Mouse (Mus musculus) left cerebral cortex, adult 8-10 months (tissue): ENCODE results near the gene Metrn. TPM values are rescaled to one million over a fixed set of nuclear protein-coding genes. Genes with fewer than 3 reads are reported as not detected.

Source experiments
- DNase-seq, 2 experiments: peaks; one replicate each; pipeline ENCODE4 v3.0.0; 2022; ENCODE audit warnings: low spot score in 2 of 2
- total RNA-seq, 4 experiments: library from RNA; stranded (reverse); gene quantifications; 2 replicates each; pipeline ENCODE4 v1.2.4; 2022

Gene Metrn
- total RNA-seq: 10 to 100 TPM; 83.0 to 89.4 (median 88.3) TPM

DNA sequence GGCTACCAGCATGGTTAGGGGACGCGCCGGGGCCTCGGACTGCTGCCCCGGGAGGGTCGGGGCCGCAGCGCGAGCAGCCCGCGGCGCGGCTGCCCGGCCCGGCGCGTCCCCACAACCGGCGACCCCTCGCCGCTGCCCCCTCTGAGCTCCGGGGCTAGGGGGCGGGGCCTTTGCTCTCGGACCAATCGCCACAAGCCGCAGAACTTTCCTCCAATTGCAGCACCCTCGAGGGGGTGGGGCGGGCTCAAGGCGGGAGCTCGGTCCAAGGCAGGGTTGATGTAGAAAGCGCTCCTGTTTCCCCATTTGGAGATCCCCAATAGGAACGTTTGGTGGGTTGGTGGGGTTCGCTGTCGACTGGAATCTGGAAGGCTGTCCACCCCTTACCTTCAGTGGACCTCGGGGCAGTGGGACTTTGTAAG lies at the start of gene Metrn:
TSS of gene Metrn (minus strand) at position 186 of the 419 bp plus-strand sequence.
- DNase-seq: peak in 1 of 2 experiments; percentile 68

DNA sequence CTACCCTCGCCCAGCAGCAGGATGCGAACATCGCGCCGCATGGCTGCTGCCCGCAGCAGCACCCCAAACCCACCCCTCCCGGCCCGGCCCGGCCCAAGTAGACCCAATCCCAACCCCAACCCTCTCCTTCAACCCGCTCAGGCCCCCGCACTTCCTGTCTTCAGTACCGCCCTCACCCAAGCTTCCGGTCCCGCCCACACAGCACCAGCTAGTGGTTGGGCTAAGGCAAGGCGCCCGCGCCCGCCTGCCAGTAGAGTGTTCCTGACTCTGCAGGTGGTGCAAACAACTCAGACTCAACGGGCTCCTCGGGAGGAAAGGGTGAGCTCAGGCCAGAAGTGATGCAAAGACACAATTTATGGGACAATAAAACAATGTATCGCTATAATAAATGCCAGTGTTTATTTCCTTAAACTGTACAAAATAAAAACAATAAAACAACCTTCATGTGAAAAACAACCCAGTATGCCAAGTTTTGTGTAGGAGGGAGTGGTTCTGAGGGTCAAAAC lies 47.5 kb upstream of the Metrn start, which contains the start of gene Rhot2:
TSS of gene Rhot2 (minus strand) at position 456 of the 506 bp plus-strand sequence.
- DNase-seq: peak; percentile 78 to 94

DNA sequence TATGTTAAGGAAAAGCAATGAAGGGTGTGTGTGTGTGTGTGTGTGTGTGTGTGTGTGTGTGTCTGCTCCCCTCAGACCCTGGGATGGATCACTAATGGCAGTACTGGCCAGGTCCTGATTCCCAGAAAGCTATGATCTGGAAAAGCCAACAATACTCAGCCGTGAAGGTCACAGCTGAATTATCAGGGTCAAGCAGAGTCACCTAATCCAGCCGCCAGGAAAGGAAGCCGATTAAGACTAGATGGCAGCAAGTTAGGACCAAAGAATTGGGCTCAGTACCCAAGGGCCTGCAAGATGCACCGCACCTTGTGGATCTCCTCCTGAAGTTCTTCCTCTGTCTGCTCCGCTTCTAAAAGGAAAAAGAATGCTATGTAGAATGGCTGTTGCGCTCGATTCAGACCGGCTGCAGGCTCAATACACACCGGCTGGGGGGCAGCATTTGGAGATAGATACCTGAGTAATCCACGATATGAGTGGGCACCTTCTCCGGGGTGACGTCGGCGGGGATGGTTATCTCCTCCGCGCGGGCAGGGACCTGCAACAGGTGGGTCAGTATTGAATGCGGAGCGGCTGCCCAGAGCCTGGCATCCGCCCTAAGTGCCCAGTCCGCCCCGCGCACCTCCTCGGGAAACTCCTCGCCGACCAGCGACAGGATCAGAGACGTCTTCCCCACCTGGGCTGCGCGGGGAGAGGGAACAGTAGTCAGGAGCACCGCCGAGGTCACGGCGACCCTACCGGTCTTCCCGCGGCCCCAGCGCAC lies 46.9 kb upstream of the Metrn start:
- peak in 1 of 2 experiments; percentile 27 for DNase-seq

DNA sequence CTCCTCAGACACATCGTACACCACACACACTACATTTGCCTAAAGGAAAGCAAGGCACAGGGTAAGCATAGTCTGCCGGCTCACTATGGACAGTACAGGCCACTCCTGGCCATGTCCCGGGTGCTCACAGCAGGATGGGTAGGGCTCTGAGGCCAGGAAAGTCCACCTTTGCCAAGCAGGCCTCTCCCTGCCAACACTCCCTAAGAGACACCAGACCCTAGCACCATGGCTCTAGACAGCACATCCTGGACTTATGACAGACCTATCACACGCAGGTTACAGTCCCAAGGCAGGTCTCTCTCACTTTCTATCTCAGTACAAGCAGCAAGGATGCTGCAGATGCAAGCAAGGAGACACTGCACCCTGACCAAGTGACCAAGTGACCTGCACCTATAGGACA lies 46.2 kb upstream of the Metrn start:
- DNase-seq: no peak

DNA sequence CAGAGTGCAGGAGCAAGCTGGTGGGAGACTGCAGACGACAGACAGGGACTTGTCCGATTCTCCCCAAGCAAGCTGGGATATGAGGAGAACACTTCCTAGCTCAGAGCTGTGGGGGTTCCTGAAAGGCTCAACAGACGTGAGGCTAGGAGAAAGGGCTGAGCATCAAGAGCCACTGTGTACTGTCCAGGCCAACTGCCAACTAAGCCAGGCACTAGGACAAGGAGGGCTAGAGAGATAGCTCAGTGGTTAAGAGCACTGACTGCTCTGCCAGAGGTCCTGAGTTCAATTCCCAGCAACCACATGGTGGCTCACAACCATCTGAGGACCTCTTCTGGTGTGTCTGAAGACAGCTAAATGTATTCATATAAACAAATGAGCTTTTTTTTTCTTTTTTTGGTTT lies 45.6 kb upstream of the Metrn start:
- DNase-seq: no peak

DNA sequence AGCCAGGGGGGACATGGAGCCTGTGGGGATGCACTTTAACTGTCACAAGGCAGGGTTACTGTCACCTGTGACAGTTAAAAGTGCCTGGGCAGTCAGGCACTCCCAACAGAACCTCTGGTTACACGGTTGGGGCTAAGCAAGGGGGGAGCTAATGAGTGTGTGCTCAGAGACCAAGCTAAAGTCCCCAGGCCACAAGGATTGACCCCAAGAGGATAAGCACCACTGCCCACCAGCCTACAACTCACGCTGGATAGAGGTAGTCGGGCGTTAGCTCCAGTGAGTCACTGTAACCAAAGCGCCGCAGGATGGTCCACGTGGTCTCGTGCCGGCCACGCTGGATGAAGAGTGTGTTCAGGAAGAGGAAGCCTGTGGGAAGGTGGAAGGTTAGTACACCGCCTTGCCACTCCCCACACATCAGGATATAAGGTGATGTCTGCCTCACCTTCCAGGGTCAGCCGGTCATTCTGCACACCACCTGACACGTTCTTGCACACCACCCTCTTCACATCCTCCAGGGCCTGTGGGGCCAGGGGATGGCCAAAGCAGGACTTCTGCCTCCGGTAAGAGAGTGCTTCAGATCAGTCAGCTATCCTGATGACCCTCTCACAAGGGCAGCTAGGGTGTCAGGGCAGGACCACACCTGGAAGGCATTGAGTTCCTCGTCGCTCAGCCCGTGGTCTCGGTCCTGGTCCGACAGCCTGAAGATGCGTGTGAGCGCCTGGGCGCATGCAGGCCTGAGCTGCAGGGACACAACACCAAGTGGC lies 44.4 kb upstream of the Metrn start, which contains the start of gene Gm20683:
TSS of gene Gm20683 (minus strand) at position 647 of the 764 bp plus-strand sequence.
- no peak for DNase-seq

DNA sequence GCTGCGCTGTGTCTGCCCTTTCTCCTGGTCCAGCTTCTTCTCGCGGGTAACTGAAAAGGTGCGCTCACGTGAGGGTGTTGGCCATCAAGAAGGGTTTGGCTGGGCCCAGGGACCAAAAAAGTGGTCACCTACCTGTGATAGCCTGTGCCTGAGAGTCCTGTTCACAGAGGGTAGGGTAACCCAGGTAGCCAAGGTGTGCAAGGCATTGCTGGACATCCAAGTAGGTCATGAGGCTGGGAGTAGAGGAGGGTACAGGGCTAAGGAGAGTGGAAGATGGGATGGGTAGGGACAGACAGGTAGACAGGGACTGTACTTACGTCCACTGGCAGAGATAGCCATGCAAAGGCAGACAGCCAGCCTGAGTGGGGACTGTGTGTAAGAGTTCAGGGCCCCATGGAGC lies 43.6 kb upstream of the Metrn start:
- DNase-seq: no peak

DNA sequence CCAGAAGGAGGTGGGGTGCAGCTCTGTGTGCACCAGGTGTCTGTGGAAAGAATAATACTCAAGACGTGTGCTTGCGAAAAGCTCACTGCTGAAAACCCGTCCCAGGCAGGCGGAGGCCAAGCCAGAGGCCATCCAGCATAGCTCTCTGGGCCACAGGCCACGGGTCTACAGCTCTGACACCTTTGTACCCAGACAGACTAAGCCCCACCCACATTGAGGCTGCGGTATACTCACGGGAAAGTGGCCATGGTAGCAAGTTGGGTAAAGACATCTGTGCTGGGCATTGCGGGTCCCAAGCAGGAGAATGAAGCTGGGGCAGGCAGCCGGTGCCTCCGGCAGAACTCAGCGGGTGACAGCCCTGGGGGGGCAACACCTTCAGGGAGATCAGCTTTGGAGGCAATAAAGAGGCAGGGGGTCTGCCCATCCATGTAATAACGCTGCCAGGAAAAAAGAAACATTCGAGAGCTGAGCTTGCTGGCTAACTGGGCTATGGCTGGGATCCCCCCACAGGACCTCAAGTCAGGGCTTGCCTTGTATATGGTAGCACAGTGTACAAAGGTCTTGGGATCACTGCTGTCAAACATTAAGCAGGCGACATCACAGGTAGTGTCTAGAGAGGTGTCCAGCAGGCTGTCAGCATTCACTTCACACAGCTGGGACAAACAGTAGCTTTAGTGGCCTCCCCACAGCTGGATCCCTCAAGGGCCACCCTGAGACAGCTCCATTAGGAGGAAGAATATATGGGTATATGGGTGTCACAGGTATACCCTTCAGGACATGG lies 42.7 kb upstream of the Metrn start:
- no peak for DNase-seq

DNA sequence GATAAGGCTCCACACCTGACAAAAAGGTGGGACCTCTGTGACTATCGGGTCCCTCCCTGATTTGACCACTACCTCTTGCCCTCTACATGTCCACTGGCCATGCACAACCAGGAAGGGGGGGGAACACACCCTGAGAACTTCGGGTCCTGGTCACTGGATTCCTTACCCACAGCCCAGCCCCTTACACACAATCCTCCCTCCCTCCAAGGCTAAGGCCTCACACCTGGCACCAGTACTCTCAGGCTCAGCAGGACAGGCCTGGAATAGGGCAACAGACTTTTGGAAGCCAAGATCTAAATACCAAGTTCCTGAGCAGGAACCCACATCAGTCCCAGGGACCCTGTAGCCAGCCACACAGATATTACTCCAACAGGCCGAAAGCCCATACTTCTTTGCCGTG lies 42.0 kb upstream of the Metrn start:
- DNase-seq: no peak

DNA sequence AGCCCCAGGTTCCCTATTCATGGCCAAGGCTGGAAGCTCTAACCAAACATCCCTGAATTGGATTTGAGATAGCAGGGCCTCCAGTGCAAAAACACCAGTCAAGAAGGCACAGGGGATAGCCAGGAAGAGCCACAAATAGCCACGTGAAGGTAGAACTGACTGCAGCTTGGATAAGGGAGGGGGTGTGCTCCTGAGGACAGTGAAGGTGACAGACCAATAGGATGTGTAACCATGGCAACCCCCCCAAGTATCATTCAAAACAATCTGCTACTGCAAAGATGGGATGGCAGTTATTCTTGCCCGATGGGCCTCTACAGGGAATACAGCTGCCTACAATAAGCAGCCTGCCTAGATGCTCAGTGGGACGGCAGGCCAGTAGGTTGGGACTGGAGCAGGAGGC lies 40.6 kb upstream of the Metrn start:
- DNase-seq: no peak

DNA sequence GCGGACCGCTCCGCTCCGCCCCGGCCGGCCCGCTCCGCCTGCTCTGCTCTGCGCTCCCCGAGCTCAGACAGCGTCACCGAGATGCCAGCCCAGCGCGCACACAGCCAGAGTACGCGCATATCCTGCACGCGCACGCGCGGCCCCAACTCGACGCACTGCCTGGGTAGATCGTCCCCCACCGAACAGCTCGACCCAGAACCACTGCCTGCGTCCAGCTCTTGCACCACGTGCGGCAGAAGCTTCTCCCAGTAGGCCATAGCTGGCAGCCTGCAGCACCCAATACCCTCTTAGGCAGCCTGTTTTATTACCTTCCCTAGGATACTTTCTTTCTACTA lies 40.1 kb upstream of the Metrn start, which contains the start of gene Rhbdl1:
TSS of gene Rhbdl1 (minus strand) at position 220 of the 335 bp plus-strand sequence.
- peak in 1 of 2 experiments; percentile 84 for DNase-seq

DNA sequence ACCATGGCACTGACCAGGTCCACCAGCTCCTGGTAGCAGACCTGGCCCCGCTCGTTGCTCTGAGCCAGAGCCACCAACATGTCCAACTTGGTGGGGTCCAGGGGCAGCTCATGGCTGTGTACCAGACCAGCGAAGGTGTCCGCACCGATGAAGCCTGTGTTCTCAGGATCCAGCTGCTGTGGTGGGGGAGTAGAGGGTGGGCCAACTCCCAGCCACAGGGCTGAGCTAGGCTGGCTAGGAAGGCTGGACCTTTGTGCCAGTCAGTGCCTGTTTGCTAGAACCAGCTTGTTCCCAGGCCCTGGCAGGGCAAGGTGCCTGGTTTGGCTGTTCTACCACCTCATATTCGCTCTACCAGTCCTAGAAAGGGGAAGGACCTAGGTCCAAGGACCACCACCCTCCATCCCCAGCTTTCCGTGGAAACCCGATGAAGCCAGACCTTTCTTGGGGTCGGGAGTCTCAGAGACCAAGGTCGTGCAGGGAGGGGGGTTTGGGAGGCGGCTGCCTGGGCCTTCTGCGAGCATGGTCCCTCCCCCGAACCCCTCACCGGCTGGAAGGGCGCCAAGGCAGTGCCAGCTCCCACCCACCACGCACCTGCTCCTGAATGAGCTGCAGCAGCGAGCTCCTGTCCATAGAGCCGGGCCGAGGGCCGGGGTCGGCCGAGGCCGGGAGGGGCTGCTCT lies 39.6 kb upstream of the Metrn start:
- DNase-seq: peak in 1 of 2 experiments; percentile 42

DNA sequence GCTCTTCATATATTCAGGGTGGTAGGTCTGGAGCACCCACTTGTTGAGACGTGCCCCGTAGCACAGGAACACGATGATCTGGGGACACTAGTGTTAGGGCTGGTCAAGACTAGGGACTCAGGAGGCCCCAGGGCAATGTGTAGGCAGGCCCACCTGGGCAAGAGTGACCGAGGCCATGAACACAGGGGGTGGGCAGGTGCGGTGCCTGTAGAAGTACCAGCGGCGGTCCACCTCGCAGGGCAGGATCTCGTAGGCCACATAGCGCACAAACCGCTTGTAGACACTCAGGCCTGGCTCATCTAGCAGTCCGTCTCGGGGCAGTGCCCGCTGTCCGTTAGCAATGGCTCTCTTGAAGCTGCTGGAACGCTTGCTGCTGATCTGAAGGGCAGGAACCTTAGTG lies 38.9 kb upstream of the Metrn start:
- DNase-seq: no peak

DNA sequence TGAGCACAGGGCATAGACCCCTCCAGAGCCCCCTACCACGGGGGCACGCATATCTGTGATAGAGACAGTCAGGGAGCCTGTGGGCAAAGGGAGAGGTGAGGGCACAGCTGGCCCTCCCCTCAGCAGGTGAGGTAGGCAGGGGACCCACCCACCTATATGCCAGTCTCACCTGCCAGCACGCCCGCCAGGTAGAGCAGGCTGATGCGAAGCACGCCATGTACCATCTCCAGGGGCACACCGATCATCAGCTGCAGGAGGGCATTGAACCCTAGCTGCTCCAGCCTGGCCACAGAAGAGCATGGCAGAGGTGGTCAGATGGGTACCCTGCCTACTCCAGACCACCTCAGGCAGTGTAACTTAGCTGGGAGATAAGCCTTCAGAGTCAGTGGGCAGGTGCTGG lies 38.4 kb upstream of the Metrn start:
- DNase-seq: no peak

DNA sequence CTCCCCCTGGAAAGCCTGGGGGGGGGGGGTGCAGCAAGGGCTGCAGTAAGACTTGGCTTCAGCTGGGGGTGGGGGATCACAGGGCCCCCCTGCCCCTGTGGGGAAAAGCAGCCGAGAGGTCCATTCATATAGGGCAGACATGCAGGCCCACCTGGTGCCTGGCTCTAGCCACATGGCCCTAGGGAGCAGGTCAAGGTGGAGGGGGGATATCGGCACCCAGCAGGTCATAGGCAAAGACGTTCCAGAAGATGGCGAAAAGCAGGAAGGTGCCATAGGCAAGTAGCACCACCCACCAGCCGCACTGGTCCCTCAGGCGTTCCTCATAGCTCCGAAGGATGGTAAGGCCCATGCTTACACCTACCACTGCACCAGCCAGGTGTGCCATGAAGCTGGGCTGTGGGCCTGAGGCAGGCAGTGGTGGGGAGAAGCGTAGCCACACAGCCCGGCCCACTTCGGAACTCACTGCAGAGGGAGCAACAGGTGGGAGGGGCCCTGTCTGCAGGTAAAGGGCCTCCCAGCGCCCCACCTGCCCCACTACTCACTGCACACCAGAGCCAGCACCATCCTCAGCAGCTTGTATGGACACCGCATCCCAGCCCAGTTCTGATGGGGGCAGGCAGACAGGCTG lies 37.8 kb upstream of the Metrn start:
- no peak for DNase-seq

DNA sequence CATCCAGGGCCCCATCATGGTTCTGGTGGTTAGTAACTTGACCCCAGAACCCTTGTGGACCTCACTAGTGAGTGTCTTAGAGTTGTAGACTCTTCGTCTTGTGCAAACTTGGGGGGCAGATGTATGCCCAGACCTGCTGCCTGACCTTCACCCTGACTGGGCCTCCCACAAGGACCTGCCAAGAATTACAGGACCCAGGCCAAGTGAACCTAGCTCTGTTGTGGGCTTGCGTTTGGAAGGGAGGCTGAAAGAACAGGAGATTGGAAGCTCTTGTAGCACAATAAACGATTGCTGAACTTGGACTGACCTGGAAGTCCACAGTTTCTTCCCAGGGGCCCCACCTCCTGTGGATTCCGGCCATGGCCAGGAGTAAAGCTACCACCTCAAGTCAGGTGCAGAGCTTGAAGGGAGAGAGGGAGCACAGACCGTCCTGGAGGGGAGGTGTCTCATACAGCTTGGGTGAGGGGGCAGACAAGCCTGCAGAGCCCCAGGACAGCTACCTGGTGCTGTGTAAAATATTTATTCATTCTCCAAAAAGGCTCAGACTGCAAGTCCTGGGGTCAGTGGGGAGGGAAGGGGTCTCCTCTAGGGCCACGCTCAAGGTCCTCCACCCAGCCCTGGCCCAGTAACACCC lies 37.1 kb upstream of the Metrn start:
- no peak for DNase-seq

DNA sequence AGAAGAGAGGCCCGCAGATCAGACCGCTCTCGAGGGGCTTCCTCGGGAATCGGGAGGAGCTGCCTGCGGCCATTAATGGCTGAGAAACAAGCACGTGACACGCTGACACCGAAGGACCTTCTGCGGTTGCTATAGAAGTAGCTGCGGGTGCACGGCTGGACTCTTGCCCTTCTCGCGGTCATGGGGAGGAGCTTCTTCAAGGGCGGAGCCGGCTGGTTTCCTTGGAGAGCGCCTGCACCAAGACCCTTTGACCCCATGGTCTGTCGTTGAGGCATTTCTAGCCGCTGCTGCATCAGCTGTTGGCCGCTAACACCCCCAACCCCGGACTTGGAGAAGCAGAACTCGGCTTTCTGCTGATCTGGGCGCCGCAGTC lies 36.3 kb upstream of the Metrn start, which contains the start of gene Stub1:
TSS of gene Stub1 (minus strand) at position 114 of the 373 bp plus-strand sequence.
- peak in 1 of 2 experiments; percentile 87 for DNase-seq

DNA sequence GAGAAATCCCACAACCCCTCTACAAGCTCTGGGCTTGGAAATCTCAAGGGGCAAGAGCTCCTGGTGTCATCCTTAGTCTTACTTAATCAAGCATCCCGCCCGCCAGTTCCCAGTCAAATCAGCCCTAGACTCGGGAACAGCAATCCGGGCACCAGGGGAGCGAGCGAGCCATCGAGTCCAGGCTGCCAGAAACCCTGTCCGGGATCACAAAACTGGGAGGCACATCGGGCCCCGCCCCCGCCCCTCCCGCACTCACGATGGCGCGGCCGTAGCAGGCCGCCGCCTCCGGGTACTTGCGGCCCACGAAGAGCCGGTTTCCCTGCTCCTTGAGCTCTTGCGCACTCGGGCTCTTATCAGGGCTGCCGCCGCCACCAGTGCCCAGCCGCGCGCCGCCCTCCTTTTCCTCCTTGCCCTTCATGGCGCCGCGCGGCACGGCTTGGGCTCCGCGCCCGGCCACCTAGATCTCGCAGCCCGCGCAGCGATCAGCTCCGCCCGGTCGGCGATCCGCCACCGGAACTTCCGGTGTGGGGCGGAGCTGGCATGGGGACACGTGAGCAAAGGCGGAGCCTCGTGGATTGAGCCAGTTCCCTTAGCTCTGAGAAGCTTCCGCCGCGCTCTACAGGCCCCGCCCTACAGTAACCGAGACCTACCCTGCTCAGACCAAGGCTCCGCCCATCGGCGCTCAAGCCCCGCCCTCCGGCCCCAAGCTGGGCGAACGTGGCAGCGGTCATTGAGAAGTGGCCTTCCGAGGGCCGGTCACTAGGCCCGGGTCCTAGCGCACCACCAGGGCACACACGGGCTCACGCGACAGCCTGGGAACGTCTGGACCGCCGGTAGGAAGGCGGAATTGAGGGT lies 35.7 kb upstream of the Metrn start:
- peak; percentile 97 to 99 for DNase-seq
